Mouse (Mus musculus) retina, postnatal 7 days (tissue): Measurements from ENCODE around the gene Nap1l1.
"Not testable (repeated sequence)": the region's sequence is repeated elsewhere in the genome, so short reads cannot be mapped to it uniquely, and the experiment has no call there.

Experiments
- DNase-seq: peaks from one replicate; pipeline ENCODE4 v3.0.0-alpha.2; 2012; ENCODE audit warnings: low read depth, low spot score

Nap1l1 gene

GRCm38 (mm10) chr10:111472686-111473510 is at the start of gene Nap1l1:
Gene Nap1l1, plus strand, starts transcription at chr10:111473223.
- DNase-seq = peak; percentile 95

DNA sequence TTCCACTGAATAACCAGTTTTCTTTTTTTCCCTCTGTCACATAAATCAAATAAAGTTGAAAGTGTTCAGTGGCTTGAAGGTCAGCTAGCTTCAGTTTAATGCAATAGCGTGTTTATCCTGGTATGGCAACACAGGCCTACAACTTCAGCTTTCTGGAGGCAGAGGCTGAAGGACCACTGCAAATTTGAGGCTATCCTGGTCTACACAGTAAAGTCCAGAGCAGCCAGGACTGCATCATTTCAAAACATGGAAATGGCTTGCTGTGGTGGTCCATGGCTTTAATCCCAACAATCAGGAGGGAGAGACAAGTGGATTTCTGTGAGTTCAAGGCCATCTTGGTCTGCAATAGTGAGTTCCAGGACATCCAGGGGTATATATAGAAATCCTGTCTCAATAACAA is 46.5 kb upstream of the Nap1l1 start:
- no peak for DNase-seq

DNA sequence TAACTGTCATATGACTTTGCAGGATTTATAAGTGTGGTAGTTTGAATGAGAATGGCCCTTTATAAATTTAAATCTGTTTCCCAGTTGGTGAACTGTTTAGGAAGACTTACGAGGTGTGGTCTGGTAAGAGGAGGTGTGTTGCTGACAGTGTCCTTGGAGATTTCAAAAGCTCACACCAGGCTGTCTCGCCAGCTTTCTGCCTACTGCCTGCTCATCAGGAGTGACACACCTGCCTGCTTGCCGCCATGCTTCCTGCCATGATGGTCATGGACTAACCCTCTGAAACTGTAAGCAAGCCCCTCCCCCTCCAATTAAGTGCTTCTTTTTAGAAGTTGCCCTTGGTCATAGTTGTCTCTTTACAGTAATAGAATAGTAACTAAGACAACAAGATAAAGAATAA is 39.5 kb upstream of the Nap1l1 start:
- DNase-seq = no peak

DNA sequence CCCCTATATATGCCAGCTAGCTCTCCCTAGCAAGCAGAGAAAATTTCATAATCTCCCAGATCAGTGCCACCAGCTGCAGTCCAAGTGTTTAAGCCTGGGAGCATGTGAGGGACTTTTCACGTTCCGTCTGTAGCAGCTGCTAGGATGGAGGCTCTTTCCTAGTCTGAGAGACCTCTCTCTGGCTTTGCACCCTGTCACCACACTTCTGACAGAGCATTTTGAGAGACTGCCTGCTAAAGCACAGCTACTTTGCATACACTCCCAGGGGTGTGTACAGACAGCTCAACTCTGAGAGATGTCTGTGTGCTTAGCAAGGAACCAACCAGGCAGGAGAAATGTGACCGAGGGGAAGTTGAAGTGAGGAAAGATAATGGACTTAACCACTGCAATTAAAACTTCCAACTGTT is 32.0 kb upstream of the Nap1l1 start:
- DNase-seq = peak; percentile 28

DNA sequence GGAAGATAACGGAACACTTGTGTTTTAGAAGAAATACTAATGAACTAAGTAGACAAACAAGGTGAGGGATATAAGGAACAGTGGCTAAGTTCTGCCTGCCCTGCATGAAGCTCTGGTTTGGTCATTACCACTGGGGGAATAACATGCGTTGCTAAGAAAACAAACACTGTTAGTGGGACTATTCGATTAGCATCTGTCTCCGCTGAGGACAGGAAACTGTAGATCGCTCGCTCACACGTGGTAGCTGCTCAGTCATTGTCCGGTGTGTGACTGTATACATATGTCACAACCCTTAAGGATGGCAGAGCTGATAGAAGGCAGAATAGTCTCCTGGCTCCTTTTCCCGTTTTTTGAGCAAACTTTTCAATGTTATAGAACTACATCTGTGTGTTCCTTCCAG is 28.8 kb upstream of the Nap1l1 start:
- no peak for DNase-seq

DNA sequence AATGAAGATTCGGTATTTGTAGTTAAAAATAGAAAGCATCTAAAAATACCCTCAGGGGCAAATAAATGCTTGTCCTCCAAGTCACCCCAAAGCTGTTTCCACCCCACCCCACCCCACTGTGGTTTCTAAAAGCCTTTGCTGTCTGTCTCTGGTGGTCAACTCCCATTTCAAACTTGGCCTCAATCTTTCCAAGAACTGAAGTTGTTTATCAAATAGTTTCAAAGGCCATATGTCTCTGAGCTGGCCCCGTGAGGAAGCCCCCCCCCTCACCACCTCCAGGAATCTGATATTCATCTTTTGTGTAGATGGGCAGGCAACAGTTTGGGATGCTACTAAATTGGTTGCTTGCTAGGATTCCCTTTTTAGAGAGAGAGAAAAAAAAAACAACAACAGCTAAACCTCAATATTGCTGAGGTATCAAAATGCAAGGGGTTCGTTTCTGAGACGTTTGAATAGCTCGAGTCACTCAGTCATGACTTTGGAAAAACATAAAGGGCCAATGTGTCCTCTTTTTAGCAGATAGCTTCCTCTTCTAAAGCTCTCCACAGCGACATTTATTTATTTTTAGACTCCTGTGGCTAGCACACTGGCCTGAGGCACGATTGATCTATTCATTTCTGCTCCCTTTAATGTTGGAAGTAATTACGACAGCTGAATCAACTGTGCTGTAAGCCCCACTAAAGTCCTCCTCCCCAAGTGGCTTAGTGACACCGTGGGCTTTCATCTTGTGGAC is 26.9 kb upstream of the Nap1l1 start:
- DNase-seq = no peak

DNA sequence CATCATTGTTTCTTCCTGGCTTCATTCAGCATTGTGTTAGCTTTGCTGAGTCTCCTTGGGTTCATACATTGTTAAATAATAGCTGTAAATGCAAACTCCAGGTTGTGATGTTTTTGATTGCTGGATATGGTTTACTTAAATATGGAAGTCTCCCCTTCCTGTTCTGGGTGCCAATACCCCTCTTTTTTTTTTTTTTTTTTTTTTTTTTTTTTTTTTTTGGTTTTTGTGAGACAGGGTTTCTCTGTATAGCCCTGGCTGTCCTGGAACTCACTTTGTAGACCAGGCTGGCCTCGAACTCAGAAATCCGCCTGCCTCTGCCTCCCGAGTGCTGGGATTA is 26.4 kb upstream of the Nap1l1 start:
- DNase-seq = not testable (repeated sequence)

GRCm38 (mm10) chr10:111449662-111450061 is 23.4 kb upstream of the Nap1l1 start:
- DNase-seq = not testable (repeated sequence)

DNA sequence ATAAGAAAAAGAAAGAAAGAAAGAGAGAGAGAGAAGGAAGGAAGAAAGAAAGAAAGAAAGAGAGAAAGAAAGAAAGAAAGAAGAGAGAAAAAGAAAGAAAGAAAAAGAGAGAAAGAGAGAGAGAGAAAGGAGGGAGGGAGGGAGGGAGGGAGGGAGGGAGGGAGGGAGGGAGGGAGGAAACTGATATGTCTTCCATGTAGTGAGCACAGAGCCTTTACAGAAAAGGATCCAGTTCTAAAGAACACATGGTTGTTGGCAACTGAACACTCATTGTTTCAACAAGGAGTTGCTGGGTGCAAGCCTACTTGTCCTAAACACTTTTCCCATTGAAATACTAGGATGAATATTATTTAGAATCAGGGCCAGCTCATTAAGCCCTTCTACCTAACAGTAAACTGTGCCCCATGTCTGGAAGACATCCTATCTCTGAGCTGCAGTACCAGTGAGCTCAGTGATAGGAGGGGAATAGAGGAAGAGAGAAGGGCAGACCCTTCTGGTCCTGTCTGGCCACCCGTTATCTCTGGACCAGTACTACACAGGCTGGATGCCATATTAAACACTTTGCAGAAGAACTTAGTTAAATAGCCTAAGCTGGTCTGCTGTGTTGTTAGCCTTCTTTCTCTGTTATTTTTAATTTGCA is 21.2 kb upstream of the Nap1l1 start:
- no peak for DNase-seq

- DNase-seq = no peak
Measured at GRCm38 (mm10) chr10:111452426-111452825, 20.6 kb upstream of the Nap1l1 start.

DNA sequence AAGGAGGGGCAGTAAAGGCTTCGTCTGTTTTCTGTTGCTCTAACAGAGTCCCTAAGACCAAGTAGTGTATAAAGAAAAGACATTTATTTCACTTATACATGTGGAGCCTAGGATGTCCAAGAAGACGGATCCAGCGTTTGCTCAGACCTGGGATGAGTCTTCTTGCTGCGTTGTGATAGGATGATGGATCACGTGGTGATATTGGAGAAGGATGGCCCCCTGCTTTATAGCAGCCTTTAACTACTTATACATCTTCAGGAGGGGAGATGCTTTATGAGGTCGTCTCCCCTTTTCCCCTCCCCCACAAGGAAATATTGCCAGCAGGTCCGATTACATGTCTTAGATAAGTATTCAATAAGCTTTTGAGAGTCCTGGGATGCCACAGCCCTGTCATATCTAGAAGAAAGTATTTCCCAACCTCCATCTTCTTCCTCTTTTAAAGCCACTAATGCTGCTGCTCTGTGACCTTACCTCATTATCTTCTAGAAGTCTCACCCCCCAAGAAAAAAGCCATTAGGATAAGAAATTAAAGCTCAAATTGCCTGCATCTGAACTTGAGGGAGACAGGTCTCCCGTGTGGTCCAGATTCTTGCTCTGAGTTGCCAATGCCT is 18.2 kb upstream of the Nap1l1 start:
- DNase-seq = no peak

DNA sequence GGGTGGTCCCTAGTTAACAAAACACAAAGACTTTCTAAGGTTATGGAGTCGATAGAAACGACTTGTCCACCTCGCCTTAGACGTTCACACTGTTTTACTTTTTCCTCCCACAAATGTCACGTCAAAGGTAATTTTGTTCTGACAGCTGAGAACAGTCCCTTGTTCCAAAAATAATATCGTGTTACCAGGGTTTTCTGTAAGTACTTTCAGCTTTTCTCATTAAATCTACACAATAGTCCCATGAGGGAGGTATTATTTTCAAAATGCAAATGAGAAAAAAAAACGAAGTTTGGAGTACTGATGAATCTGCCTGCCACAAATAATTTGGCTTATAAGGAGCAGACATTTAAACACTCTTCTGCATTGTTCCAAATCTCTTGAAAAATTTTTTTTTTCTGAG is 14.9 kb upstream of the Nap1l1 start:
- DNase-seq = no peak

- no peak for DNase-seq
Measured at GRCm38 (mm10) chr10:111459040-111459439, 14.0 kb upstream of the Nap1l1 start.

DNA sequence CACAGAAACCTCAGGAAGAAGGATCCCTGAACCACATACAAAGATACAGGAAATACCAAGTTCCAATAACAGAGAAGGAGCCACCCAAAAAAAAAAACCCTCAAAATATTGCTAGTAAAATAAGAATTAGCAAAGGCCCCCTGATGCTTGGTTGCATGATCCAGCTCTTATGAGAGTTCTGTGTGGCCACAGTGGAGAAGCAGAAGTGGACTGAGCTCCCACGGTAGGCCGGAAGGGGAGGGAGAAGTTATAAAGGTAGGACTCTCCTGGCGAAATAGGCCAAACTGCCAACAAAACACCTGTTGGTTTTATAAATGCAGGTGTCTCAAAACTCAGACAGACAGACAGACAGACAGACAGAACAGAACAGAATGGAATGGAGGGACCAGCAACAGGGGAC is 13.1 kb upstream of the Nap1l1 start:
- DNase-seq = no peak

- no peak for DNase-seq
Measured at GRCm38 (mm10) chr10:111460381-111460780, 12.6 kb upstream of the Nap1l1 start.

DNA sequence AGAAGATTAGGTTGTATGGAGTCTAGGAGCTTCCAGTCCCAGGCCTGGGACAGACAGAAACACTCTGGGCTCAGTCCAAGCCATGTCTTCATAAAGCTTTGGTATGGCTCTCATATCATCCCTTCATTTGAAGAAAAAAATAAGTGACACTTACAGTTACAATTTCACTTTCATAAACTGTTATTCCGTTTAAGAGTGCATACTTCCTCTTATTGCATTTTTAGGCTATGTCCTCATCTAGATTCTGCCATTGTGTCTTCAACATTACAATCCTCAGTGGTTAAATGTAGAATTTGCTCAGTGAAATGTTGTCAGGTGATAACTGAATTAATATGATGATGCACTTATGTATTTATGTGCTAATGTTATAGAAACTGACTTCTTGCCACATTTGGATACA is 8.2 kb upstream of the Nap1l1 start:
- no peak for DNase-seq

- no peak for DNase-seq
Measured at GRCm38 (mm10) chr10:111465409-111465808, 7.6 kb upstream of the Nap1l1 start.

- DNase-seq = no peak
Measured at GRCm38 (mm10) chr10:111471166-111471565, 1.9 kb upstream of the Nap1l1 start.

DNA sequence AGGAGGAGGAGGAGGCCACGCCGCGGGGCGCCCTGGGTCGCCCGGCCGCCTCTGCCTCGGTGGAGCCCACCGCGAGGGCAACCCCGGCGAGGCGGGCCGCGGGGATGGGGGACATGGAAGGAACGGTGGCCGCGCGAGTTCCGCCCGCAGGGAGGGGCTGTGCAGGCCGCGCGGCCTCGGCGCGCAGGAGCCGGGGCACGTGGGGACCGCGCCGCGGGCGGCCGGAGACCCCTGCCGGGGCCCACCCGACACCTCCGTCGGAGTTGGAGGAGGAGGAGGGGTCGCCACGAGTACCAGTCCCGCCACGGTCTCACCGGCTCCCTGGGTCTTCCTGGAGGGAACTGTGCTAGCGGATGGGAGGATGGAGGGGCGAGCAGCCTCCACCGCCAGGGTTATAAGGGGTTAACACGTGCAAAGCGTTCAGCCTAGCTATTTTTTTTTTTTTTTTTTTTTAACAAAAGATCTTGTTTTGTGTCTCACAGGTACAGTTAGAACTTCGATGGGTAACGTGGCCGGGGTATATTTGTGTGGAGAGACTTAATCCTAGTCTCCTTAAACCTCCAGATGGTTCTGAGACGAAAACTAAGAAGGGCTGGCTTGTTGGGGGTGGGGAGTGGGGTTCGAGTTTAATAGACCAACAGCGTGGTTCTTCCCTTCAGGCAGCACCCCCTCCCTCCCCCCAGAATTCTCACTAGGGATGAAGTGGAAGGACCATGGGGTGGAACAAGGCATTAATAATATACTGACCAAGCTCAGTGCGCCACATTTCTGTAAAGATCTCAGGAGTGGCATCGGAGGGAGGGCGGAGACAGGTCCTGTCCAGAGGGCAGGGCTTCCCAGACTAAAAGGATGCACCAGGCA is 718 bp downstream of the Nap1l1 start:
- peak; percentile 20 for DNase-seq

- peak; percentile 53 for DNase-seq
Measured at GRCm38 (mm10) chr10:111476301-111476700, 3.3 kb downstream of the Nap1l1 start.

- no peak for DNase-seq
Measured at GRCm38 (mm10) chr10:111476989-111477510, 4.0 kb downstream of the Nap1l1 start.
